ENCODE assay signal across 11 mouse cellular contexts in genomic region chr7:37482564-37482963, GRCm38 (mm10).
DNase-seq lines count a peak whose midpoint lies in the region; ATAC-seq and TF ChIP-seq lines count a peak whose summit lies in the region.
"Had no signal": no experiment of that assay in that cellular context is flagged by ENCODE, and none has a peak within 500 bp of the region (broad histone marks: within the 10 kb centered on the region; RNA-seq: fewer than 3 reads in every experiment).

No protein-coding gene starts in this region.

- H3K4me3 ChIP-seq in hindbrain, embryonic 11.5 days (ENCODE audit: low read depth, low read length), result no peak overlapping the region
- H3K4me3 ChIP-seq in hindbrain, embryonic 14.5 days (replicated peaks; ENCODE audit: low read length), result no peak overlapping the region
- no peak overlapping the region for H3K4me3 ChIP-seq in lung, postnatal 0 days (ENCODE audit: low read depth, low read length)
- no peak overlapping the region for H3K4me3 ChIP-seq in stomach, postnatal 0 days (ENCODE audit: low read depth, low read length)

- peak; percentile 35 for DNase-seq in hindbrain, embryonic 11.5 days (ENCODE audit: low spot score)
- DNase-seq in hindbrain, embryonic 14.5 days (ENCODE audit: low spot score), result no peak
- DNase-seq in lung, postnatal 14 days, result peak; percentile 5
- no peak for DNase-seq in lung, postnatal 0 days (ENCODE audit: low spot score)
- peak; percentile 82 for DNase-seq in ZHBTc4 (ENCODE audit: low read depth, low spot score)
- DNase-seq in stomach, postnatal 0 days (ENCODE audit: low spot score), result no peak
- no peak for DNase-seq in frontal cortex, postnatal 14 days (ENCODE audit: low spot score in 2 of 2)
- DNase-seq: adrenal gland, postnatal 25 days; gastrocnemius, postnatal 10 days; kidney, postnatal 10 days had no signal

- 0 out of 2 replicates have a peak, but pooled peaks cover 4% of the 10 kb centered on the region for H3K36me3 ChIP-seq in hindbrain, embryonic 11.5 days (ENCODE audit: control insufficient read depth, insufficient read depth, low read length)
- H3K36me3 ChIP-seq in hindbrain, embryonic 14.5 days (replicated peaks; ENCODE audit: control insufficient read depth, insufficient read depth), result peaks cover 13% of the 10 kb centered on the region; the same call in 1 of the 2 replicates
- no peaks in the 10 kb centered on the region for H3K36me3 ChIP-seq in lung, postnatal 0 days (ENCODE audit: insufficient read depth, low read length)
- no peaks in the 10 kb centered on the region for H3K36me3 ChIP-seq in stomach, postnatal 0 days (ENCODE audit: control insufficient read depth, insufficient read depth, low read length)

- no peak overlapping the region for H3K9ac ChIP-seq in hindbrain, embryonic 11.5 days (ENCODE audit: low read depth, low read length)
- no peak overlapping the region for H3K9ac ChIP-seq in hindbrain, embryonic 14.5 days
- H3K9ac ChIP-seq in lung, postnatal 0 days (replicated peaks; ENCODE audit: low read depth), result no peak overlapping the region
- no peak overlapping the region for H3K9ac ChIP-seq in stomach, postnatal 0 days (ENCODE audit: low read length)

- ATAC-seq in hindbrain, embryonic 11.5 days (ENCODE audit: low FRiP score), result no peak
- ATAC-seq in hindbrain, embryonic 14.5 days (ENCODE audit: low FRiP score), result no peak
- ATAC-seq in lung, postnatal 0 days, result no peak
- no peak for ATAC-seq in stomach, postnatal 0 days (ENCODE audit: low FRiP score, low TSS enrichment)

- WGBS in hindbrain, embryonic 11.5 days, result 75% methylated on average over 4 of the region's 4 CpGs
- 70% methylated on average over 4 of the region's 4 CpGs for WGBS in hindbrain, embryonic 14.5 days
- WGBS in lung, postnatal 0 days, result 75% methylated on average over 4 of the region's 4 CpGs
- 73% methylated on average over 4 of the region's 4 CpGs for WGBS in stomach, postnatal 0 days

- H3K4me2 ChIP-seq in hindbrain, embryonic 11.5 days (replicated peaks; ENCODE audit: low read depth, low read length), result no peak overlapping the region
- no peak overlapping the region for H3K4me2 ChIP-seq in hindbrain, embryonic 14.5 days (replicated peaks)
- H3K4me2 ChIP-seq in lung, postnatal 0 days (replicated peaks; ENCODE audit: low read depth, low read length), result no peak overlapping the region
- H3K4me2 ChIP-seq in stomach, postnatal 0 days (replicated peaks; ENCODE audit: low read depth), result no peak overlapping the region

- no peaks in the 10 kb centered on the region for H3K27me3 ChIP-seq in hindbrain, embryonic 11.5 days (ENCODE audit: control insufficient read depth, insufficient read depth, low read length)
- no peaks in the 10 kb centered on the region for H3K27me3 ChIP-seq in hindbrain, embryonic 14.5 days (ENCODE audit: control insufficient read depth, insufficient read depth, low read length)
- H3K27me3 ChIP-seq in lung, postnatal 0 days (replicated peaks; ENCODE audit: insufficient read depth, low read length), result no peaks in the 10 kb centered on the region
- no peaks in the 10 kb centered on the region for H3K27me3 ChIP-seq in stomach, postnatal 0 days (ENCODE audit: control insufficient read depth, insufficient read depth, low read length)

- no peak for TF ChIP-seq EP300 in lung, postnatal 0 days (IDR thresholded peaks at IDR 0.05)
- TF ChIP-seq EP300 in stomach, postnatal 0 days (optimal IDR thresholded peaks at IDR 0.05), result no peak

- H3K27ac ChIP-seq in hindbrain, embryonic 11.5 days (ENCODE audit: low read depth, low read length), result no peak overlapping the region
- H3K27ac ChIP-seq in hindbrain, embryonic 14.5 days, result no peak overlapping the region
- H3K27ac ChIP-seq in lung, postnatal 0 days (ENCODE audit: low read length), result no peak overlapping the region
- no peak overlapping the region for H3K27ac ChIP-seq in stomach, postnatal 0 days (replicated peaks)
- H3K27ac ChIP-seq: macrophage had no signal

- H3K9me3 ChIP-seq in hindbrain, embryonic 11.5 days (ENCODE audit: control insufficient read depth, low read length), result no peaks in the 10 kb centered on the region
- no peaks in the 10 kb centered on the region for H3K9me3 ChIP-seq in hindbrain, embryonic 14.5 days (ENCODE audit: control insufficient read depth, low read length)
- no peaks in the 10 kb centered on the region for H3K9me3 ChIP-seq in lung, postnatal 0 days (ENCODE audit: low read length)
- H3K9me3 ChIP-seq in stomach, postnatal 0 days (ENCODE audit: control insufficient read depth, low read length), result no peaks in the 10 kb centered on the region

- TF ChIP-seq CTCF in lung, postnatal 0 days (IDR thresholded peaks at IDR 0.05), result no peak; the same call in 1 of the 2 replicates
- peak; percentile 49 for TF ChIP-seq CTCF in stomach, postnatal 0 days (IDR thresholded peaks at IDR 0.05; ENCODE audit: low read depth)

- H3K4me1 ChIP-seq in hindbrain, embryonic 11.5 days (replicated peaks; ENCODE audit: control insufficient read depth, insufficient read depth, low read length), result no peaks in the 10 kb centered on the region
- peaks cover 3% of the 10 kb centered on the region; the same call in 1 of the 2 replicates for H3K4me1 ChIP-seq in hindbrain, embryonic 14.5 days (replicated peaks; ENCODE audit: control insufficient read depth, insufficient read depth, low read length)
- no peaks in the 10 kb centered on the region for H3K4me1 ChIP-seq in lung, postnatal 0 days (ENCODE audit: insufficient read depth, low read depth, low read length)
- H3K4me1 ChIP-seq in stomach, postnatal 0 days (replicated peaks; ENCODE audit: control insufficient read depth, insufficient read depth), result no peaks in the 10 kb centered on the region

Comparison
In these comparisons a context has a peak if more than half of its experiments do, and no peak if none do; other contexts are left out.
1. DNase-seq: peak in hindbrain, embryonic 11.5 days (single experiment), lung, postnatal 14 days (single experiment) and ZHBTc4 (single experiment); none in hindbrain, embryonic 14.5 days (single experiment), lung, postnatal 0 days (single experiment), stomach, postnatal 0 days (single experiment) and frontal cortex, postnatal 14 days (0 of 2).